Mouse (Mus musculus) right cerebral cortex, postnatal 25 days (tissue): Measurements from ENCODE around the gene Ncapg.

ENCODE experiments used
- DNase-seq: peaks from one replicate; pipeline ENCODE4 v3.0.0; 2022

Ncapg gene

GRCm38 (mm10) chr5:45706811-45707210, 37.1 kb downstream of the Ncapg start:
- DNase-seq, result no peak

DNA sequence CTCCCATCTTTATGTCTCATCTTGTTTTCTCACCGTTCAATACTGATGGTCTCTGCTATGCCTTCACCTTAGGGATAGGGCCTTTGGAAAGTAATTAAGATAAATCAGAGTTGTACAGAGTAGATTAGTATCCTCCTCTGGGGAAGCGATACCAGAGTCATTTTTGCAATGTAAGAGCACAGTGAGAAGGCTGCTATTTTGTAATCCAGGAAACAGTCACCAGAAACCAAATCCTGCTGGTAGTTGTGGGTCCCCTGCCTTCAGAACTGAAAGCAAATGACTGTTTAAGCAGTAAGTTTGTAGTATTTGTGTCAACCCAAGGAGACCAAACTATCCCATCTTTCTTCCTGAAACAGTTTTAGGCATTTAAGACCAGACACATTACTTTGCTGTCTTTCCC, 39.9 kb downstream of the Ncapg start:
- no peak for DNase-seq

- DNase-seq, result no peak
These were observed 49.2 kb downstream of the Ncapg start for GRCm38 (mm10) chr5:45718848-45719488.

GRCm38 (mm10) chr5:45733751-45734150, 64.0 kb downstream of the Ncapg start:
- no peak for DNase-seq

DNA sequence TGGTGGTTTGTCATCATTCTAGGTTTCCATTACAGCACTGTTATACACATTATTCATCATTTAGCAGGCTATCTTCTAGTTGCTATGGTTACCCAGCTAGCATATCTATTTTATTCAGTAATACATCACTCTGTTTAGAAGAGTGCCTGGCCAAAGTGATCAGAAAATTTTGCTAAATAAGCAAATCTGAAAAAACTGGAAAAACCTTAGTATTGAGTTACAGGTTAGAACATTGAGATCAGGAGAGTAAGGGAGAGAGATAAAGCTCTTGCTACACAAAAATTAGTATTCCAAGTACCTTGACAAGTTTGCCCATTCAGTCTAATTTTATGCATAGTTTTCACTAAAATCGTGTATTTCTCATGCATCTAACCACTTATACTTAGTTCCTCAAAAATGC, 68.2 kb downstream of the Ncapg start:
- no peak for DNase-seq
